Comparison of ENCODE assay signal across 15 mouse cellular contexts in genomic region chr14:25639979-25640378, GRCm38 (mm10). TPM values are rescaled to one million over a fixed set of nuclear protein-coding genes. Genes with fewer than 3 reads are reported as not detected.
DNase-seq lines count a peak whose midpoint lies in the region; ATAC-seq lines count a peak whose summit lies in the region.
"Had no signal": no experiment of that assay in that cellular context is flagged by ENCODE, and none has a peak within 500 bp of the region (broad histone marks: within the 10 kb centered on the region; RNA-seq: fewer than 3 reads in every experiment).

No protein-coding gene starts in this region.

- H3K9me3 ChIP-seq in heart, embryonic 11.5 days (replicated peaks; ENCODE audit: control insufficient read depth, low read length), result no peaks in the 10 kb centered on the region
- no peaks in the 10 kb centered on the region for H3K9me3 ChIP-seq in hindbrain, embryonic 15.5 days
- no peaks in the 10 kb centered on the region for H3K9me3 ChIP-seq in hindbrain, embryonic 12.5 days (replicated peaks)
- H3K9me3 ChIP-seq in midbrain, embryonic 12.5 days, result no peaks in the 10 kb centered on the region
- H3K9me3 ChIP-seq in midbrain, embryonic 11.5 days (ENCODE audit: control insufficient read depth, low read length), result no peaks in the 10 kb centered on the region
- no peaks in the 10 kb centered on the region for H3K9me3 ChIP-seq in neural tube, embryonic 15.5 days (replicated peaks)
- H3K9me3 ChIP-seq: kidney, embryonic 15.5 days; liver, embryonic 15.5 days had no signal

- H3K4me3 ChIP-seq in heart, embryonic 11.5 days (ENCODE audit: low read depth, low read length), result no peak overlapping the region
- H3K4me3 ChIP-seq in hindbrain, embryonic 15.5 days, result no peak overlapping the region
- H3K4me3 ChIP-seq in hindbrain, embryonic 12.5 days, result no peak overlapping the region
- H3K4me3 ChIP-seq in midbrain, embryonic 12.5 days, result no peak overlapping the region
- H3K4me3 ChIP-seq in midbrain, embryonic 11.5 days (ENCODE audit: low read depth, low read length), result no peak overlapping the region
- no peak overlapping the region for H3K4me3 ChIP-seq in neural tube, embryonic 15.5 days (replicated peaks)
- H3K4me3 ChIP-seq: erythroblast, embryonic 14.5 days; kidney, embryonic 15.5 days; liver, embryonic 15.5 days had no signal

- H3K4me1 ChIP-seq in heart, embryonic 11.5 days (ENCODE audit: control insufficient read depth, insufficient read depth, low read length), result peaks cover 46% of the 10 kb centered on the region
- H3K4me1 ChIP-seq in hindbrain, embryonic 15.5 days (replicated peaks), result peaks cover 48% of the 10 kb centered on the region
- peaks cover 45% of the 10 kb centered on the region for H3K4me1 ChIP-seq in hindbrain, embryonic 12.5 days
- peaks cover 26% of the 10 kb centered on the region for H3K4me1 ChIP-seq in midbrain, embryonic 12.5 days
- no peaks in the 10 kb centered on the region; the same call in 1 of the 2 replicates for H3K4me1 ChIP-seq in midbrain, embryonic 11.5 days (ENCODE audit: control insufficient read depth, insufficient read depth, low read length)
- peaks cover 43% of the 10 kb centered on the region for H3K4me1 ChIP-seq in neural tube, embryonic 15.5 days

- peaks cover 39% of the 10 kb centered on the region for H3K36me3 ChIP-seq in heart, embryonic 11.5 days (ENCODE audit: control insufficient read depth, insufficient read depth, low read length)
- peaks cover 28% of the 10 kb centered on the region for H3K36me3 ChIP-seq in hindbrain, embryonic 15.5 days
- peaks cover 72% of the 10 kb centered on the region for H3K36me3 ChIP-seq in hindbrain, embryonic 12.5 days
- H3K36me3 ChIP-seq in midbrain, embryonic 12.5 days, result peaks cover 76% of the 10 kb centered on the region
- H3K36me3 ChIP-seq in midbrain, embryonic 11.5 days (ENCODE audit: control insufficient read depth, insufficient read depth, low read length), result peaks cover 39% of the 10 kb centered on the region
- H3K36me3 ChIP-seq in neural tube, embryonic 15.5 days, result peaks cover 59% of the 10 kb centered on the region

- no peak overlapping the region for H3K4me2 ChIP-seq in heart, embryonic 11.5 days
- no peak overlapping the region for H3K4me2 ChIP-seq in hindbrain, embryonic 15.5 days
- H3K4me2 ChIP-seq in hindbrain, embryonic 12.5 days (replicated peaks), result no peak overlapping the region
- H3K4me2 ChIP-seq in midbrain, embryonic 12.5 days (replicated peaks), result no peak overlapping the region
- no peak overlapping the region for H3K4me2 ChIP-seq in midbrain, embryonic 11.5 days
- H3K4me2 ChIP-seq in neural tube, embryonic 15.5 days, result no peak overlapping the region
- H3K4me2 ChIP-seq: kidney, embryonic 15.5 days; liver, embryonic 15.5 days had no signal

- H3K9ac ChIP-seq in heart, embryonic 11.5 days (ENCODE audit: low read depth, low read length), result no peak overlapping the region
- no peak overlapping the region for H3K9ac ChIP-seq in hindbrain, embryonic 15.5 days
- no peak overlapping the region for H3K9ac ChIP-seq in hindbrain, embryonic 12.5 days
- H3K9ac ChIP-seq in midbrain, embryonic 12.5 days (replicated peaks), result no peak overlapping the region
- no peak overlapping the region for H3K9ac ChIP-seq in midbrain, embryonic 11.5 days (ENCODE audit: low read length)
- H3K9ac ChIP-seq in neural tube, embryonic 15.5 days (replicated peaks), result no peak overlapping the region
- H3K9ac ChIP-seq: kidney, embryonic 15.5 days; liver, embryonic 15.5 days had no signal

- no peak for DNase-seq in heart, postnatal 4 days
- DNase-seq in midbrain, embryonic 11.5 days (ENCODE audit: low spot score, missing footprints), result no peak
- DNase-seq: layer of hippocampus, postnatal 36 days; left cerebral cortex, postnatal 4 days; lung, postnatal 14 days; spleen, adult 18-20 months had no signal

- ATAC-seq in heart, embryonic 11.5 days (replicated peaks; ENCODE audit: insufficient number of reproducible peaks, low FRiP score, low TSS enrichment), result 0 out of 2 replicates have a peak, but pooled peaks have one; percentile 9
- ATAC-seq in hindbrain, embryonic 15.5 days (ENCODE audit: low FRiP score, low read depth), result no peak
- ATAC-seq in hindbrain, embryonic 12.5 days (ENCODE audit: low FRiP score), result no peak
- ATAC-seq in midbrain, embryonic 12.5 days (ENCODE audit: low FRiP score, low read depth), result no peak
- ATAC-seq in midbrain, embryonic 11.5 days (ENCODE audit: low FRiP score), result no peak
- no peak for ATAC-seq in neural tube, embryonic 15.5 days (ENCODE audit: low FRiP score)
- ATAC-seq: Patski had no signal

- WGBS in heart, embryonic 11.5 days (ENCODE audit: insufficient replicate concordance), result 73% methylated on average over 3 of the region's 3 CpGs
- WGBS in hindbrain, embryonic 15.5 days, result 84% methylated on average over 3 of the region's 3 CpGs
- WGBS in hindbrain, embryonic 12.5 days, result 83% methylated on average over 3 of the region's 3 CpGs
- 88% methylated on average over 3 of the region's 3 CpGs for WGBS in midbrain, embryonic 12.5 days
- WGBS in midbrain, embryonic 11.5 days, result 94% methylated on average over 3 of the region's 3 CpGs
- WGBS in neural tube, embryonic 15.5 days, result 91% methylated on average over 3 of the region's 3 CpGs

- no peaks in the 10 kb centered on the region for H3K27me3 ChIP-seq in heart, embryonic 11.5 days (ENCODE audit: control insufficient read depth, insufficient read depth, low read length)
- no peaks in the 10 kb centered on the region for H3K27me3 ChIP-seq in hindbrain, embryonic 15.5 days
- no peaks in the 10 kb centered on the region for H3K27me3 ChIP-seq in hindbrain, embryonic 12.5 days
- H3K27me3 ChIP-seq in midbrain, embryonic 12.5 days, result no peaks in the 10 kb centered on the region
- no peaks in the 10 kb centered on the region for H3K27me3 ChIP-seq in midbrain, embryonic 11.5 days (ENCODE audit: control insufficient read depth, insufficient read depth, low read length)
- no peaks in the 10 kb centered on the region for H3K27me3 ChIP-seq in neural tube, embryonic 15.5 days (replicated peaks)
- H3K27me3 ChIP-seq: kidney, embryonic 15.5 days; liver, embryonic 15.5 days; Patski had no signal

- H3K27ac ChIP-seq in heart, embryonic 11.5 days (ENCODE audit: low read depth, low read length), result peak overlapping the region; percentile 89
- H3K27ac ChIP-seq in hindbrain, embryonic 15.5 days (replicated peaks), result peak overlapping the region; percentile 2; the same call in 1 of the 2 replicates
- H3K27ac ChIP-seq in hindbrain, embryonic 12.5 days, result no peak overlapping the region; the same call in 1 of the 2 replicates
- 0 out of 2 replicates have a peak overlapping the region, but pooled peaks have one; percentile 36 for H3K27ac ChIP-seq in midbrain, embryonic 12.5 days (replicated peaks)
- H3K27ac ChIP-seq in midbrain, embryonic 11.5 days (ENCODE audit: low read depth, low read length), result no peak overlapping the region
- peak overlapping the region; percentile 28; the same call in 1 of the 2 replicates for H3K27ac ChIP-seq in neural tube, embryonic 15.5 days (replicated peaks)
- H3K27ac ChIP-seq: kidney, embryonic 15.5 days; liver, embryonic 15.5 days had no signal

RNA-seq across cellular contexts. Expression of gene Ppif, which starts 54.0 kb away (rescaled TPM):
- polyA plus RNA-seq in heart, embryonic 11.5 days (2014; fragmentation: Nextera tagmentation; extraction: Ambion mirVana), result 92.7 and 99.4 TPM in 2 replicates
- 100 to 1,000 TPM; 188 to 208 TPM for total RNA-seq in heart, postnatal 4 days (2021)
- polyA plus RNA-seq in hindbrain, embryonic 15.5 days (2015; fragmentation: Nextera tagmentation; extraction: Ambion mirVana), result 33.2 and 40.7 TPM in 2 replicates
- 26.2 and 29.6 TPM in 2 replicates for polyA plus RNA-seq in hindbrain, embryonic 12.5 days (2016; fragmentation: Nextera tagmentation; extraction: Ambion mirVana)
- polyA plus RNA-seq in midbrain, embryonic 12.5 days (2016; fragmentation: Nextera tagmentation; extraction: Ambion mirVana), result 28.7 and 29.7 TPM in 2 replicates
- polyA plus RNA-seq in midbrain, embryonic 11.5 days (2014; fragmentation: Nextera tagmentation; extraction: Ambion mirVana), result 36.2 and 37.4 TPM in 2 replicates
- 38.0 and 42.9 TPM in 2 replicates for polyA plus RNA-seq in neural tube, embryonic 15.5 days (2015; fragmentation: Nextera tagmentation; extraction: Ambion mirVana)

Comparison
In these comparisons a context has a peak if more than half of its experiments do, and no peak if none do; other contexts are left out.
1. H3K27ac ChIP-seq: peak in heart, embryonic 11.5 days (single experiment), hindbrain, embryonic 15.5 days (single experiment), midbrain, embryonic 12.5 days (single experiment) and neural tube, embryonic 15.5 days (single experiment); none in hindbrain, embryonic 12.5 days (single experiment) and midbrain, embryonic 11.5 days (single experiment).